Mouse (Mus musculus) megakaryocyte, embryonic 14.5 days (primary cell): ENCODE data around the gene Pcmt1.

ENCODE experiments used
- FLI1 ChIP-seq: IDR thresholded peaks from 2 replicates; pipeline ENCODE4 v1.6.1; 2012; ENCODE audit warnings: low read length, inconsistent platforms, mixed read lengths
- GATA1 ChIP-seq: IDR thresholded peaks from 3 replicates; pipeline ENCODE4 v1.6.1; 2012; ENCODE audit warnings: mixed read lengths, low read length, inconsistent platforms, borderline replicate concordance

DNA sequence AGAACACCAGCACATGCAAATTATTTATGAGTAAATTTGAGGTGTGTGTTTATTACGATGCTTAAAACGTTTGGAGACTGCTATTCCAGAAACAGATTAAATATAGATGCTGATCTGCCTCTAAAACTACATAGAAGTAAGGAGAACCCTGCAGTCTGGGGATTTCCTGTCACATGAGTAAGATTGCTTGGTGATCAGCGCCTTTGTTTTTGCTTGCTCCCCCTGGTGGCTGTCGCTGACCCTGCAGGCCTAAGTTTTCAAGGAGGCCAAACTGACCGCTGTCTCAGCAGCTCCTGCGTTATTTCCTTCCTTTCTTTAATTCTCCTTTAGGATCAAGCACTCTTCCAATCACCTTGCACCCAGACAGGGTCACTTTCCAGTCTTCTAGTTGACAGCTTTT is 80.3 kb downstream of the Pcmt1 start:
- TF ChIP-seq GATA1 (no peak), FLI1 (no peak)
